Mouse (Mus musculus) retina, postnatal 7 days (tissue): Measurements from ENCODE around the gene Trmt112.

Experiments
- DNase-seq: peaks from one replicate; pipeline ENCODE4 v3.0.0-alpha.2; 2012; ENCODE audit warnings: low read depth, low spot score

The Trmt112 gene

DNA sequence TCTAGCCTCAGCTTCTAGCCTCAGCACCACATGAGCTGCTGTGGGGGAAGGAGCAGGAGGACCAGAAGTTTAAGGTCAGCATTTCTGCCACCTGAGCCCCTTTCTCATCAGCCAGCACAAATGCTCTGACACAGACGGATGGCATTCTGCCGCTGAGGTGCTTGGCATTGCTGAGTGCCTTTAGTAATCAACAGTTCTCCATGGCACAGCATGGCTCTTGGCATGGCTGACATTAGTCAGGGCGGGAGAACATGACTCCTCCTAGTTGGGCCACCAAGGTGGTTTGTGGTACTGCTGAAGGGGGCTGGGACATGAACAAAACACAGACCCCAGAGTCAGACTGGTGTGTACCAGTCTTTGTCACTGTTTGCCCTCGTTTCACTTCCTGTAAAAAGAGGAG, 38.7 kb downstream of the Trmt112 start:
- DNase-seq, result no peak

GRCm38 (mm10) chr19:6949532-6949931, 40.0 kb downstream of the Trmt112 start:
- DNase-seq, result no peak

DNA sequence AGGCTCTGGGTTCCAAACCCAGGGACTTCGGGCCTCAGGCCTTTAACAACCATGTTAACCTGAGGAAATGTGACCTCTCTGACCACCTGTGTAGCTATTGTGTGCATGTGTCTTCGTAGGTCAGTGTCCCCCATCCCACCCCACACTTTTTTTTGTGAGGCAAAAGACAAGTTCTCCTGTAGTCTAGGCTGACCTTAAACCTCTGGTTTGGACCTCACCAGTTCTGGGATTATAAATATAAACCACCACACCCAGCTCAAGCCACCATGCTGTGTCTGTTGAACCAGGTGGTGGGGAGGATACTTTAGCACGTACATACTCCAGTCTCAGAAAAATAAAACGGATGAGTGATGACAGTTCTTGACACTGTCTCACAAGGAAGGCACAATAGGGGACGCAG, 40.5 kb downstream of the Trmt112 start:
- no peak for DNase-seq

GRCm38 (mm10) chr19:6950613-6951153, 41.2 kb downstream of the Trmt112 start:
- DNase-seq, result no peak

DNA sequence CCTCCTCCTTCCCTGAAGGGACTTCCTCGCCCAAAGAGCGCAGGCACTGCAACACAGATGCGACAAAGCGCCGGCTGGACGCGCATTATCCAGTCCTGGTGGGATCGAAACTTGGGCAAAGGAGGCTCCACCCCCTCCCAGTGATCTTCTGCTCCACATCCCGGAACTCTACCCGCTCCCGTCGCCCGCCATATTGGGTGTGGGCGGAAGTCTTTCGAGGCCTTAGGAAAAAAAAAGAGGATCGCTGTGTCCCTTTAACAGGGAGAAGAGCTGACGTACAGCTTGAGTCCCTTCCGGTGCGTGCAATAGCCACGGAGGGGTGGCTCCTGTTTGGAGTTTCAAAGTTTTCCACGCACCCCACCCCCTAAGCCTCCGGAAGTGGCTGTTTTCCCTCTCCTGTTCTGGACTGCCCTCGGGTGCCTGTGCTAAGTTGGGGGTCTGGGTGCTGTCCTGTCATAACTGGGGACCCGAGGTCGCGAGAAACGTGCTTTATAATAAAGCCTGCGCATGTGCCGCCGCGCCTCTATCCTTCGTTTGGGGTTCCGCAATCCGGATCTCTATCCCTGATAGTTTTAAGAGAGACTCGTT, 42.0 kb downstream of the Trmt112 start:
- DNase-seq, result peak; percentile 88

- peak; percentile 39 for DNase-seq
These were observed 42.7 kb downstream of the Trmt112 start for GRCm38 (mm10) chr19:6951994-6952711.

GRCm38 (mm10) chr19:6952712-6953037, 43.2 kb downstream of the Trmt112 start:
- no peak for DNase-seq

DNA sequence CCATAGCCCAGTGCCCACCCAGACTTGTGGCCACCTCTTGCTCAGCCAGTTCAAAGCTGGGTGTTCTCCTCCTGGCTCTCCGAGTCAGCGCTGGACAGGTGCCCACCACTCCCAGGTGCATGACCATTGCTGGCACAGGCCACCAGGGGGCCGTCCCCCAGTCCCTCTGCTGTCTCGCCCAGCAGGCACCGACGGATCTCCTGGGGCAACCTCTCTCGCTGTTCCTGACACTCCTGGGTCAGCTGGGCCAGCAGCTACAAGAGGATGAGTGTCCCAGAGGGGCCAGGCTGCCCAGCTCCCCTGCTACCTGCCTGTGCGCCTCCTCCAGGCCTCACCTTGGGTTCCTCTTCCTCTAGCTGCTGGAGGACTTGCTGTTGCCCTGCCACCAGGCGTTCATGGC, 44.5 kb downstream of the Trmt112 start:
- no peak for DNase-seq

GRCm38 (mm10) chr19:6955424-6955823, 45.9 kb downstream of the Trmt112 start:
- DNase-seq, result no peak

DNA sequence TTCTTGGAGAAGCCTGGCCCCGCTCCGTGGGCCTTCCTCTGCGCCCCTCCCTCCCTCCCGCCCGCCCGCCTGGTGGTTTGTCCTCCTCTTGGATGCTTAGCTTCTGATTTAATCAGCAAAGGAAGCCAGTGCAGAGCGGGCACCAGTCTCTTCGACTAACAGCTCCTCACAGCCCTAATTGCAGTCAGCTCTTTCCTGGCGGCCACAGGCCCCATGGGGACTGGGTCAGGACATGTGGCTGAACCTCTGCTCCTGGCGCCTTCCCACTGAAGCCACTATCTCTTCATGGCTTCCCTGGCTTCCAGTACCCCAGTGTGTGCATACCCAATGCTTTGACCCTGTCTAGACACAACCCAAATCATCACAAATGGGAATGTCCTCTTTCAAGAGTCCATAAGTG, 47.0 kb downstream of the Trmt112 start:
- DNase-seq, result no peak
